Mouse (Mus musculus) stomach, postnatal 0 days (tissue): ENCODE data around the gene Tmem231. TPM values are rescaled to one million over a fixed set of nuclear protein-coding genes. Genes with fewer than 3 reads are reported as not detected.
"Not testable (repeated sequence)": the region's sequence is repeated elsewhere in the genome, so short reads cannot be mapped to it uniquely, and the experiment has no call there.

Source experiments
- ATAC-seq: fragments of 200-750 bp; cut with Nextera tagmentation; 2 replicates; pipeline ENCODE4 v1.8.0; 2017; ENCODE audit not compliant: low FRiP score, low TSS enrichment
- DNase-seq: peaks from one replicate; pipeline ENCODE4 v3.0.0-alpha.2; 2016; ENCODE audit warnings: low spot score
- H3K27ac ChIP-seq: fragments of 300-500 bp; sonication (generic); replicated peaks from 2 replicates; pipeline ENCODE4 v1.5.1; 2014; ENCODE audit warnings: mild to moderate bottlenecking, control low read depth
- H3K27me3 ChIP-seq: fragments of 300-500 bp; sonication (generic); 2 replicates; pipeline ENCODE4 v1.6.1; 2014; ENCODE audit warnings: low read length; ENCODE audit not compliant: control insufficient read depth, insufficient read depth
- H3K36me3 ChIP-seq: fragments of 300-500 bp; sonication (generic); 2 replicates; pipeline ENCODE4 v1.6.1; 2014; ENCODE audit warnings: low read length, mixed read lengths; ENCODE audit not compliant: control insufficient read depth, insufficient read depth
- H3K4me1 ChIP-seq: fragments of 300-500 bp; sonication (generic); replicated peaks from 2 replicates; pipeline ENCODE4 v1.6.1; 2014; ENCODE audit warnings: antibody characterized with exemption; ENCODE audit not compliant: control insufficient read depth, insufficient read depth
- H3K4me2 ChIP-seq: fragments of 300-500 bp; sonication (generic); replicated peaks from 2 replicates; pipeline ENCODE4 v1.6.1; 2014; ENCODE audit warnings: low read depth, mild to moderate bottlenecking, control low read depth, moderate library complexity
- H3K4me3 ChIP-seq: fragments of 300-500 bp; sonication (generic); 2 replicates; pipeline ENCODE4 v1.5.1; 2014; ENCODE audit warnings: low read depth, low read length, control low read depth
- H3K9ac ChIP-seq: fragments of 300-500 bp; sonication (generic); 2 replicates; pipeline ENCODE4 v1.6.1; 2014; ENCODE audit warnings: mild to moderate bottlenecking, low read length, control low read depth, mixed read lengths
- H3K9me3 ChIP-seq: fragments of 300-500 bp; sonication (generic); 2 replicates; pipeline ENCODE4 v1.6.1; 2016; ENCODE audit warnings: low read length; ENCODE audit not compliant: control insufficient read depth
- CTCF ChIP-seq: IDR thresholded peaks from 2 replicates; pipeline ENCODE4 v1.5.1; 2016; ENCODE audit warnings: antibody characterized with exemption, low read depth, mild to moderate bottlenecking, moderate library complexity
- EP300 ChIP-seq: optimal IDR thresholded peaks from 2 replicates; pipeline ENCODE3; 2016; ENCODE audit warnings: antibody characterized with exemption
- WGBS: fragments of 180-500 bp; shearing (Covaris S2); extraction: QIAGEN DNeasy Blood & Tissue Kit; methylation state at CpG from one replicate; pipeline ENCODE4 v1.1.7; 2014; 5-methylcytosine and 5-hydroxymethylcytosine counted together
- polyA plus RNA-seq: library from polyadenylated mRNA; unstranded; fragments of >200 nt; fragmentation: Nextera tagmentation; extraction: Ambion mirVana; gene quantifications from 2 replicates; pipeline ENCODE4 v1.2.1, GENCODE M21; 2015

The Tmem231 gene
- polyA plus RNA-seq, 1 experiment from 2014 or later = 3.3 TPM

- no peaks in the 10 kb centered on the region; the same call in 1 of the 2 replicates for H3K4me1 ChIP-seq
- no peak for TF ChIP-seq EP300
- no peak for TF ChIP-seq CTCF
- H3K9me3 ChIP-seq = no peaks in the 10 kb centered on the region
- DNase-seq (no peak), ATAC-seq (no peak)
- no peak overlapping the region for H3K9ac ChIP-seq
- H3K36me3 ChIP-seq = peaks cover 5% of the 10 kb centered on the region; the same call in 1 of the 2 replicates
- no peak overlapping the region for H3K27ac ChIP-seq
- H3K27me3 ChIP-seq = no peaks in the 10 kb centered on the region
- no peak overlapping the region for H3K4me2 ChIP-seq
- no peak overlapping the region for H3K4me3 ChIP-seq
- WGBS = 86% methylated on average over 2 of the region's 2 CpGs
Observed at GRCm38 (mm10) chr8:111943544-111943943, 9.9 kb upstream of the Tmem231 start.

GRCm38 (mm10) chr8:111941101-111941454 lies 7.4 kb upstream of the Tmem231 start:
- Histone ChIP-seq H3K36me3 (peaks cover 2% of the 10 kb centered on the region; the same call in 1 of the 2 replicates), H3K9ac (peak overlapping the region; percentile 88), H3K27ac (peak overlapping the region; percentile 81), H3K4me2 (peak overlapping the region; percentile 78), H3K9me3 (no peaks in the 10 kb centered on the region), H3K27me3 (no peaks in the 10 kb centered on the region), H3K4me3 (peak overlapping the region; percentile 76), H3K4me1 (no peaks in the 10 kb centered on the region; the same call in 1 of the 2 replicates)
- WGBS = under 1% methylated on average over 23 of the region's 23 CpGs
- DNase-seq = peak; percentile 63
- TF ChIP-seq EP300 (no peak), CTCF (no peak)
- ATAC-seq = peak; percentile 25; the same call in 1 of the 2 replicates

GRCm38 (mm10) chr8:111940171-111941100 lies 6.8 kb upstream of the Tmem231 start, which contains the start of gene Gabarapl2:
TSS of gene Gabarapl2 (plus strand) at chr8:111940703.
- no peak for TF ChIP-seq CTCF
- TF ChIP-seq EP300 = peak; percentile 48
- under 1% methylated on average over 65 of the region's 65 CpGs for WGBS
- peak within 1 kb of the TSS; percentile 81 for H3K27ac ChIP-seq
- H3K36me3 ChIP-seq = peaks cover 2% of the 10 kb centered on the region; the same call in 1 of the 2 replicates
- peak; percentile 95 for ATAC-seq
- H3K27me3 ChIP-seq = no peaks in the 10 kb centered on the region
- peak within 1 kb of the TSS; percentile 88 for H3K9ac ChIP-seq
- no peaks in the 10 kb centered on the region for H3K9me3 ChIP-seq
- H3K4me1 ChIP-seq = no peaks in the 10 kb centered on the region; the same call in 1 of the 2 replicates
- H3K4me2 ChIP-seq = peak within 1 kb of the TSS; percentile 78
- peak; percentile 97 for DNase-seq
- peak within 1 kb of the TSS; percentile 76 for H3K4me3 ChIP-seq

- TF ChIP-seq EP300 = no peak
- no peak for TF ChIP-seq CTCF
- peak; percentile 84 for DNase-seq
- no peaks in the 10 kb centered on the region for H3K27me3 ChIP-seq
- peak; percentile 95 for ATAC-seq
- 0 out of 2 replicates have a peak overlapping the region, but pooled peaks have one; percentile 45 for H3K9ac ChIP-seq
- peak overlapping the region; percentile 76 for H3K4me3 ChIP-seq
- peak overlapping the region; percentile 78 for H3K4me2 ChIP-seq
- H3K27ac ChIP-seq = peak overlapping the region; percentile 76
- no peaks in the 10 kb centered on the region; the same call in 1 of the 2 replicates for H3K4me1 ChIP-seq
- H3K36me3 ChIP-seq = 0 out of 2 replicates have a peak, but pooled peaks cover 2% of the 10 kb centered on the region
- WGBS = 3% methylated on average over 10 of the region's 10 CpGs
- H3K9me3 ChIP-seq = no peaks in the 10 kb centered on the region
Observed at GRCm38 (mm10) chr8:111939516-111940142, 5.9 kb upstream of the Tmem231 start.

- not testable (repeated sequence) for H3K36me3 ChIP-seq, DNase-seq, H3K4me1 ChIP-seq, H3K27me3 ChIP-seq, H3K4me3 ChIP-seq, H3K9ac ChIP-seq, H3K27ac ChIP-seq, H3K4me2 ChIP-seq, H3K9me3 ChIP-seq, ATAC-seq
- 88% methylated on average over 8 of the region's 9 CpGs for WGBS
Observed at GRCm38 (mm10) chr8:111938076-111938985, 4.7 kb upstream of the Tmem231 start.
